Mouse (Mus musculus): ENCODE measurements around the gene Cd300a. TPM values are rescaled to one million over a fixed set of nuclear protein-coding genes. Genes with fewer than 3 reads are reported as not detected.

The Cd300a gene
- polyA plus RNA-seq, 1 experiment from 2014 or later: 1.6 TPM

- Histone ChIP-seq H3K27me3 (no peaks in the 10 kb centered on the region), H3K4me1 (peaks cover 27% of the 10 kb centered on the region), H3K9ac (peak overlapping the region; percentile 70), H3K9me3 (replicated peaks) (no peaks in the 10 kb centered on the region), H3K36me3 (no peaks in the 10 kb centered on the region), H3K27ac (replicated peaks) (peak overlapping the region; percentile 91), H3K4me2 (replicated peaks) (peak overlapping the region; percentile 98), H3K4me3 (replicated peaks) (peak overlapping the region; percentile 72)
- WGBS: under 1% methylated on average over 40 of the region's 40 CpGs
- no peak for ATAC-seq (ENCODE audit: insufficient number of reproducible peaks, low FRiP score, low TSS enrichment, low read depth)
These were observed 37.3 kb upstream of the Cd300a start for GRCm38 (mm10) chr11:114852311-114853173.

- Histone ChIP-seq H3K27me3 (no peaks in the 10 kb centered on the region), H3K4me1 (peaks cover 27% of the 10 kb centered on the region), H3K4me2 (replicated peaks) (peak overlapping the region; percentile 98), H3K9me3 (replicated peaks) (no peaks in the 10 kb centered on the region), H3K4me3 (replicated peaks) (peak overlapping the region; percentile 72), H3K36me3 (no peaks in the 10 kb centered on the region), H3K27ac (replicated peaks) (peak overlapping the region; percentile 91), H3K9ac (peak overlapping the region; percentile 70; the same call in 1 of the 2 replicates)
- no peak for ATAC-seq (ENCODE audit: insufficient number of reproducible peaks, low FRiP score, low TSS enrichment, low read depth)
- 18% methylated on average over 7 of the region's 7 CpGs for WGBS
These were observed 36.5 kb upstream of the Cd300a start for GRCm38 (mm10) chr11:114853174-114853838.

GRCm38 (mm10) chr11:114854581-114854980, 35.3 kb upstream of the Cd300a start:
- peaks cover 26% of the 10 kb centered on the region for H3K4me1 ChIP-seq
- H3K9me3 ChIP-seq (replicated peaks): no peaks in the 10 kb centered on the region
- no peak overlapping the region for H3K9ac ChIP-seq
- no peaks in the 10 kb centered on the region for H3K36me3 ChIP-seq
- no peaks in the 10 kb centered on the region for H3K27me3 ChIP-seq
- ATAC-seq (ENCODE audit: insufficient number of reproducible peaks, low FRiP score, low TSS enrichment, low read depth): no peak
- H3K27ac ChIP-seq (replicated peaks): no peak overlapping the region
- no peak overlapping the region for H3K4me3 ChIP-seq (replicated peaks)
- 67% methylated on average over 6 of the region's 6 CpGs for WGBS
- no peak overlapping the region for H3K4me2 ChIP-seq (replicated peaks)

GRCm38 (mm10) chr11:114856125-114856524, 33.7 kb upstream of the Cd300a start:
- no peaks in the 10 kb centered on the region for H3K9me3 ChIP-seq (replicated peaks)
- H3K9ac ChIP-seq: no peak overlapping the region
- H3K4me1 ChIP-seq: peaks cover 11% of the 10 kb centered on the region
- no peak overlapping the region for H3K4me3 ChIP-seq (replicated peaks)
- no peak overlapping the region for H3K4me2 ChIP-seq (replicated peaks)
- H3K27me3 ChIP-seq: no peaks in the 10 kb centered on the region
- 87% methylated on average over 5 of the region's 5 CpGs for WGBS
- ATAC-seq (ENCODE audit: insufficient number of reproducible peaks, low FRiP score, low TSS enrichment, low read depth): no peak
- no peak overlapping the region for H3K27ac ChIP-seq (replicated peaks)
- no peaks in the 10 kb centered on the region for H3K36me3 ChIP-seq

- Histone ChIP-seq H3K27me3 (no peaks in the 10 kb centered on the region), H3K4me1 (no peaks in the 10 kb centered on the region), H3K4me2 (replicated peaks) (no peak overlapping the region), H3K36me3 (peaks cover 5% of the 10 kb centered on the region; the same call in 1 of the 2 replicates), H3K27ac (replicated peaks) (no peak overlapping the region), H3K9ac (no peak overlapping the region), H3K4me3 (replicated peaks) (no peak overlapping the region), H3K9me3 (replicated peaks) (no peaks in the 10 kb centered on the region)
- WGBS: 99% methylated on average over 2 of the region's 2 CpGs
- no peak for ATAC-seq (ENCODE audit: insufficient number of reproducible peaks, low FRiP score, low TSS enrichment, low read depth)
These were observed 31.2 kb upstream of the Cd300a start for GRCm38 (mm10) chr11:114858641-114859040.

- no peak for ATAC-seq (ENCODE audit: insufficient number of reproducible peaks, low FRiP score, low TSS enrichment, low read depth)
These were observed 28.8 kb upstream of the Cd300a start for GRCm38 (mm10) chr11:114861057-114861456.

DNA sequence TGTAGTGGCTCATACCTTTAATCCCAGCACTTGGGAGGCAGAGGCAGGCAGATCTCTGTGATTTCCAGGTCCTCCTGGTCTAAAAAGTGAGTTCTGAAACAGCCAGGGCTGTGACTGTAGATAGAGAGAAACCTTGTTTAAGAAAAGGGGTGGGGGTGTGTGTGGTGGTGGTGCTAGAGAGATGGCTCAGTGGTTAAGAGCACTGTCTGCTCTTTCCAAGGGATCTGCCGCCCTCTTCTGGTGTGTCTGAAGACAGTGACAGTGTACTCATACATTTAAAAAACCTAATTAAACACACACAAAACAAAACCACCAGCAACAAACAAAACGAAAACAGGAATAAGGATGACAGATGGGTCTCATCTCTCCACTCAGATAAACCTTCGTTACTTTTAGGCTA, 27.2 kb upstream of the Cd300a start:
- Histone ChIP-seq H3K4me2 (replicated peaks) (no peak overlapping the region), H3K9me3 (replicated peaks) (no peaks in the 10 kb centered on the region), H3K27ac (replicated peaks) (no peak overlapping the region), H3K9ac (no peak overlapping the region), H3K4me3 (replicated peaks) (no peak overlapping the region), H3K27me3 (no peaks in the 10 kb centered on the region), H3K4me1 (peaks cover 17% of the 10 kb centered on the region), H3K36me3 (peaks cover 14% of the 10 kb centered on the region; the same call in 1 of the 2 replicates)
- no peak for ATAC-seq (ENCODE audit: insufficient number of reproducible peaks, low FRiP score, low TSS enrichment, low read depth)
- 74% methylated on average over 3 of the region's 3 CpGs for WGBS

More at GRCm38 (mm10) chr11:114861057-114861456, 28.8 kb upstream of the Cd300a start:
- Histone ChIP-seq H3K27ac (replicated peaks) (no peak overlapping the region), H3K4me2 (replicated peaks) (no peak overlapping the region), H3K4me3 (replicated peaks) (no peak overlapping the region), H3K9me3 (replicated peaks) (no peaks in the 10 kb centered on the region), H3K4me1 (peaks cover 5% of the 10 kb centered on the region; the same call in 1 of the 2 replicates), H3K36me3 (peaks cover 11% of the 10 kb centered on the region; the same call in 1 of the 2 replicates), H3K9ac (no peak overlapping the region), H3K27me3 (no peaks in the 10 kb centered on the region)
- WGBS: 59% methylated on average over 2 of the region's 2 CpGs

- H3K4me2 ChIP-seq (replicated peaks): no peak overlapping the region
- H3K9me3 ChIP-seq (replicated peaks): no peaks in the 10 kb centered on the region
- peaks cover 22% of the 10 kb centered on the region for H3K36me3 ChIP-seq
- no peaks in the 10 kb centered on the region for H3K27me3 ChIP-seq
- WGBS: 92% methylated on average over 21 of the region's 21 CpGs
- H3K4me1 ChIP-seq: peaks cover 17% of the 10 kb centered on the region
- no peak overlapping the region for H3K27ac ChIP-seq (replicated peaks)
- ATAC-seq (ENCODE audit: insufficient number of reproducible peaks, low FRiP score, low TSS enrichment, low read depth): no peak
- no peak overlapping the region for H3K9ac ChIP-seq
- no peak overlapping the region for H3K4me3 ChIP-seq (replicated peaks)
These were observed 25.9 kb upstream of the Cd300a start for GRCm38 (mm10) chr11:114863918-114864420.

GRCm38 (mm10) chr11:114865999-114866398, 23.8 kb upstream of the Cd300a start:
- H3K4me2 ChIP-seq (replicated peaks): no peak overlapping the region
- no peaks in the 10 kb centered on the region for H3K9me3 ChIP-seq (replicated peaks)
- 55% methylated on average over 5 of the region's 5 CpGs for WGBS
- no peak overlapping the region for H3K27ac ChIP-seq (replicated peaks)
- no peaks in the 10 kb centered on the region for H3K27me3 ChIP-seq
- H3K36me3 ChIP-seq: peaks cover 38% of the 10 kb centered on the region
- 0 out of 2 replicates have a peak, but pooled peaks have one; percentile 58 for ATAC-seq (ENCODE audit: insufficient number of reproducible peaks, low FRiP score, low TSS enrichment, low read depth)
- H3K4me1 ChIP-seq: peaks cover 17% of the 10 kb centered on the region
- no peak overlapping the region for H3K9ac ChIP-seq
- no peak overlapping the region for H3K4me3 ChIP-seq (replicated peaks)

GRCm38 (mm10) chr11:114866486-114867360, 23.1 kb upstream of the Cd300a start:
- Histone ChIP-seq H3K27me3 (no peaks in the 10 kb centered on the region), H3K4me1 (peaks cover 17% of the 10 kb centered on the region), H3K9ac (no peak overlapping the region), H3K9me3 (replicated peaks) (no peaks in the 10 kb centered on the region), H3K36me3 (peaks cover 43% of the 10 kb centered on the region), H3K4me2 (replicated peaks) (no peak overlapping the region), H3K27ac (replicated peaks) (no peak overlapping the region; the same call in 1 of the 2 replicates), H3K4me3 (replicated peaks) (no peak overlapping the region)
- ATAC-seq (ENCODE audit: insufficient number of reproducible peaks, low FRiP score, low TSS enrichment, low read depth): no peak
- 40% methylated on average over 10 of the region's 10 CpGs for WGBS

All from embryonic facial prominence, embryonic 15.5 days (tissue).